Mouse (Mus musculus) layer of hippocampus, postnatal 10 days (tissue): ENCODE measurements around the gene Copz2. TPM values are rescaled to one million over a fixed set of nuclear protein-coding genes. Genes with fewer than 3 reads are reported as not detected.

ENCODE experiments used
- DNase-seq, 2 experiments: peaks; one replicate each; pipeline ENCODE4 v3.0.0; 2021; ENCODE audit warnings: low spot score in 2 of 2
- total RNA-seq, 2 experiments: library from RNA; stranded (reverse); gene quantifications; 2 replicates each; pipeline ENCODE4 v1.2.3; 2021

Copz2 gene
- total RNA-seq, 2 experiments from 2014 or later: 4.2 to 5.6 TPM

DNA sequence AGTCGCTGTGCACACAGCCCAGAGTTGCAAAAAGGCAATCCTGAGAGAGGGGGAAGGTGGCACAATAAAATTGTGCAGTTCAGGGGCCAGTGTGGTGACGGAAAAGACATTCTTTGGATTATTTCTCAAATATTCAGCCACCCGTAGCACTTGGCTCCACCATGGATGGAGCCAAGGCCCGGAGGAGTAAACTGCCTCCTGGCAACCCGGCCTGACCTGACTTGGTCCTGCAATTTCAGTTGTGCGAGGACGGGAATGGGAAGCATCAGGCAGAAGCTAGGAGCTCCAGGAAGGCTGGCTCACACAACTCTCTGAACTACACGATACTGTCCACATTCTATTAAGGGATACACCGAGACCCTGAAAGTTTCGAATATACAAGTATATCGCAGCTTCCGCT lies 12.9 kb downstream of the Copz2 start:
- DNase-seq: no peak

DNA sequence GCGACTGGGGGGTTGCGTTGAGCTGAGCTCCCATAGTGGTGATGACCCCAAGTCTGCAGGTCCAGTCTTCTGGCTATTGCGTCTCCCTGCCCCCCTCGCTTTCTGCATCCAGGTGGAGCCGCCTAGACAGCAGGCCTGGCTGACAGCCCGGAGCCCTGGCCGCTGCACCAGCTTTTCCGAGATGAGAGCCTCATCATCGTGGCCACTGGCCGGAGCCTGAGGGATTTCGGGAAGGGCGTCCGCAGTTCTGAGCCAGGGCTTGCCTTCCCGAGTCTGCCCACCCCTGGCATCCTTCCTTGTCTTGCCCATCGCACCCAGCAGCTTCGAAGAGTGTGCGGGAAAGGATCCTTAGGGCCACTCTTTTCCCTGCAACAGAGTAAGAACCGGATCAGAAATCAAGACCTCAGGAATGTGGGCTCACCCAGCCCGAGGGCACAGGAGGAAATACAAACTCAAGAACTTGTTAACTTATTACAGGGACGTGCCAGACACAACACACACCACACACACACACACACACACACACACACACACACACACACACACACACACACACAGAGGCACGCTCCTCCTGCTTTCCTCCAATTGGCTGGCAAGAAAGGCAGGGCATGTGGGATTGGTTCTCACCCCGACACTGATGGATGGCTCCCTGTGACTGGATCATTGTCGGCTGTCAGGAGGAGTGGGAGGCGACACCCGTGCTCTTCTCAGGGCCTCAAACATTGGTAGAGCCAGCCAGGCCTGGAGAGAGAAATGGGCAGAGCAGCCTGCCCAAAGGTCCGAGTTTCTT lies 13.7 kb downstream of the Copz2 start:
- peak in 1 of 2 experiments; percentile 41 for DNase-seq

DNA sequence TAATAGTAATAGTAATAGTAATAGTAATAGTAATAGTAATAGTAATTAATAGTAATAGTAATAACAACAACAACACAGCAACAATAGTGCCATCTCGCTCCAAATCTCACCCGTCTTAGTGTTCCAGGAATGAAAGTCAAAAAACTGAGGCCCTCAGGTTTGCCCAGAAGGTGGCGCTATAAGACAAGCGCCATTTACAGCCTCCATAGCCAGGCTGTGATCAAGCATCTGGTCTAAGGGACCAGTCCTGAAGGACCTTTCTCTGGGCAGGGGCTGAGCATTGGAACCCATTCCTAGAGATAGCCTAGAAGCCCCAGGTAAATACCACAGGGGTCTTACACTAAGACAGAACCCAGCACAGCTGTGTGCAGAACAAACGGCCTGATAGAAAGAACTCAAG lies 17.5 kb downstream of the Copz2 start:
- DNase-seq: peak; percentile 76 to 80

DNA sequence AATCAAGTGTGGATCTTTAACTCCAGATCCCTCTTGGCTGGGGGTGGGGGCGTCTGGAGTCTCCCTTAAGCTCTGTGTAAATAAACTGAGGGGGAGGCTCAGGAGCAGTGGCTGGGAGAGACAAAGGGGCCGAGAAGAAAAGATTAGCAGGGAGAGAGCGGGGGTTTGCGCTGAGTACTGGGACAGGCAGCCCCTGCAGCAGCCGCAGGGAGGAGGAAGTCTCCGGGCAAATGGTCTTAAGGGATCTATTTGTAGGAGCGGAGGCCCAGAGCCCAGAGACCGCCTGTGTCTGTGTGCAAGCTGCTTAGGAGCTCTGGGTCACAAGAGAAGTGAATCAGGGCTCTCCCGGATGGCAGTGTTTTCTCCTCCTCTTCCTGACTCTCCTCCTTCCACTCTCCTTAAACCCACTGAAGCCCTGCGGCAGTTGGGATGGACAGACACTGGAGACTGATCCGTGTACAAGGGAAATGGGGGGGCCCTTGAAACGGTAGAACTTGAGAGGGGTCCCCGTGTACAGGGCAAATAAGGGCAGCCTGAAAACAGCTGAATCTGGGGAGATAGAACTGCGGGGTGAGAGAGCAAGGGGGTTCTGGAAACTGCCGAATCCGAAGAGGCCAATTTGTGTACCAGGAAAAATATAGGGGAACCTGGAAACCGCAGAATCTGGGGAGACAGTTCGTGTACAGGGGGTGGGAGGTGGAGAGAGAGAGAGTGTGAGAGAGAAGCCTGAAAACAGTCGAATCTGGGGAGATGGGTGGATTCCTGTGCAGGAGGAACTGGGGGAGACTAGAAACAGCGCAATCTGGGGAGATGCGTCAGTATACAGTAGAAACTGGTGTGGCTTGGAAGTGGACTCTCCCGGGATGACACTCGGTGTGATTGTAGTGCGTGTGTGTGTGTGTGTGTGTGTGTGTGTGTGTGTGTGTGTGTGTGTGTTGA lies 23.0 kb downstream of the Copz2 start:
- DNase-seq: peak in 1 of 2 experiments; percentile 28

DNA sequence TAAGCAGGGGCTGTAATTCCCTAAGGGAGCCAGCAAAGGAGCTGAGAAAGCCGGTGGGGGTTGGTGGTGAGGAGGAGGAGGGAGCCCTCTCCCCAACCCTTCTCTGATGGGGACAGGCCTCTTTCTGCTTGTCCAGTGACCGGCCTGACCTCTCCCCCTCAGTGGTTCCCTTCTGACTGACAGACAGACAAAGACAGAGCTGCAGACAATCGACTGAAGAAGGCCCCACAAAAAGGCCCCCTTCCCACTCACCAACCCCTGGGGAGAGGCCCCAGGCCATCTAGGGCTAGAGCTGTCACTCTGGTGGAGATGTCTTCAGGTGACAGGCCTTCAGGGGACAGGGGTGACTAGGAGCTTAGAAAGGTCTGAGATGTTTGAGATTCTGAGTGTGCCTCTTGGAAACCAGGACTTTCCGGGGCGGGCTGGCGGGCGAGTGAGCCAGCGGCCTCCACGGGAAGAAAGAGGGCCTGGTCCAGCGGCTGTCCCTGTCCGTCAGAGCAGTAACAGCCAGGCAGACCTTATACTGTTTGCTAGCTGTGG lies 24.0 kb downstream of the Copz2 start:
- DNase-seq: peak in 1 of 2 experiments; percentile 36

DNA sequence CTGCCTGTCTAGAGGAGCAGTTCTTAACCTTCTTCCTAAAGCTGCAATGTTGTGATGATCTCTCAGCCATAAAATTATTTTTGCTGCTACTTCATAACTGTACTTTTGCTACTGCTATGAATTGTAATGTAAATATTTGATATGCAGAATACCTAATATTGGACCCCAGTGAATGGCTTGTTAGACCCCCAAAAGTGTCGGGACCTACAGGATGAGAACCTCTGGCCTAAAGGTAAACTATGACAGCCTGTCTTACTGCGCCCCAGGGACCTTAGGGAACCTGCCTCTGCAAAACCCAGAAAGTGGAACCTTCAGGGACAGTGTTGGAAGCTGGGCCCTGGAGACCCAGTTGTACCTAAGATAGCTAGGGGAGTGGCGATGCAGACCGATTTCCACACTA lies 25.6 kb downstream of the Copz2 start:
- no peak for DNase-seq

DNA sequence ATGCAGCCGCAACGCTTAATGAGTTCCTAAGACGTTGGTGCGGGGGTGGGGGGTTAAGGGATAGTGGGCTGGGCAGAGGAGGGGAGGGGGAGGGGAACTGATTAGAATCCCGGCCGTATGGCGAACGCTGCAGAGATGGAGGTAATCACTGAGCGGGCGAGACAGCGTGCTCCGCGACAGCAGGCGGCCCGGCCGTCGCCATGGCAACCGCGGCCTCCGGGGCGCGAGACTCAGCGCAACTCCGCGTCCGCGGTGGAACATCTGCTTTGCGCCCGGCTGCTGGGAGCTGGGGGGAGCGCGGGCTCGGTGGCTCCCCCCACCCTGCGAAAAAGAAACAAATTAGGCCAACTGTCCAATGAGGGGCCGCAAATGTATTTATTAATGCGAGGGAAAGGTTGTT lies 26.1 kb downstream of the Copz2 start:
- peak; percentile 77 to 86 for DNase-seq

DNA sequence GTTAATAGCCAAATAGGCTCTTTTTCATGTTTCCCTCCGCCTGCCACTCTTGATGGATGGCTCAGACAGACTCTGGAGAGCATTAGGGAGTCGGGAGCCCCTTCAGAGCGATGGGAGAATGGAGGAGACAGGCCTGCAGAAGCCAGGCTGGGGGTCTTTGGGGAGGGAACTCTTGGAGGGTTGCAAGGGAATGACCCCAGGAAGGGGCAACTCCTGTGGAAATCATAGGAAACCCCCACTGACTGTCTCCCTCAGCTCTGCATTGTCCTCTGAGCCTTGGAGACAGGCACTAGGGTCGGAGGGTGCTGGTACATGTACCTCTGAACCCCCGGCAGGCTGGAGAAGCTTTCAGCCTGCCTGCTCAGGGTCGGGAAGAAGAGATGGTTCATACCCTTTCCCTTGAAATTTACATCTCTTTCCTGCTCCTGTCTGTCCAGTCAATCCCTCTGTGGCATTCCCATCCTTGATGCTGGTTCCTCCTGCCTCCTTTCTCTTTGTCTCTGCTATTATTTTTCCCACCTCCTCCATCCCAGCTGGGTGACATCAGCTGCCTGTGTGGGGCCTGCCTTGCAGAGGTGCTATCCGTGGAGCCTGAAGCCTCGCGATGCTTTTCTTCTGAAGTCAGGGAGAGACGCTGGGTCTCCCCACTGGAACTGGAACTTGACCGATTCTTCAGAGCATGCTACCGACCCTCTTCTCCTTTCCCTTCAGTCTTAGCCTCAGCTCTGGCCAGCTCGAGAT lies 26.8 kb downstream of the Copz2 start:
- peak; percentile 27 to 45 for DNase-seq

DNA sequence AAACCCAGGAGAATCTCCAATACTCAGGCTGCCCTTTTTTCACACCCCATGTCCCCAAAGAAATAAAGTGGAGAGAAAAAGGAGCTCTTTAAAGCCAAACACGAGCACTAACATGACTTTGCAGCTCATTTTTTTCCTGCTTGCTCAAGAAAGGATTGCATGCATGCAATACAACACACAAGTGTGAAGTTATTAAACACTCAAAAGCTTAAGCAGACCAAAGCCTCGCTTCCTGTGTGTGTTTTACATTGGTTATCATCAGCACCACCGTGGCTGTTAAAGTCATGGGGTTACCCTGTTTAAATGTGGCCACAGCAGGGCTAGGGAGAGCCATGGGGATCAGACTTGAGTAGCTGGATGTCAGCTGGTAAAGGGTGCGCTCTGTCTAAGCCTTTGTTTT lies 27.4 kb downstream of the Copz2 start:
- no peak for DNase-seq

DNA sequence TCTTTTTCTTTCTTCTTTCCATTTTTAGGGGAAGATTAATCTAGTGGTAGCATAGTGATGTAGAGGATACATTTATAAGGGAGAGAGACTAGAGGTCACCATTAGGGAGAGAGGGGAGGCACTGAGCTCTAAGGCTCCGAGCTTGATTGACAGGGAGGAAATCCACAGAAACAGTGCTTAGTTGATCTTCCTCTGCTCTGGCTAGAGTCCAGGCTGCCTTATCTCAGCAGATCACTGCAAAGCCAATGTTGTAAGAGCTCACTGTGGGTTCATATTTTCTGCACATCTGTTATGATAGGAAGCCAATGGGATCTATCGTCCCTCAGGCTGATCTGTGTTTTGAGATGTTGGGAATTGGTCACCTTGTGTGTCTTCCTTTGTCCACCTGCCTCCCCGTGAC lies 29.0 kb downstream of the Copz2 start:
- no peak for DNase-seq

DNA sequence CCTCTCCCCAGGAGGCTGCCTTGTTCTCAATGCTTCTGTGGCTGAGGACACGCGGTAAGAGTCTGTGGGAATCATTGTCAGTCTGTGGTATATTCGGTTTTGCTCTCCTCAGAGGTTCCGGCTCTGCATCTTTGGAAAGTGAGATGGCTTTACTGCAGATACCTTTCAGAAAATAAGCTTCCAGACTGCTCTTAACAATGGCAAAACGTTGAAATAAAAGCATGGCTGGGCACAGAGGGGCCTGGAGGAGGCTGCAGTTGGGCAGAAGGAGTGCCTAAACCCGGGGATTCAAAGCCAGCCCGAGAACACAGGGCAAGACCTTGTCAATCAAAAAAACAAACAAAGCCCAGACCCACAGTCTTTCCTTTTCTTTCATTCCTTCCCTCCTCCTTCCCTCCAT lies 29.7 kb downstream of the Copz2 start:
- DNase-seq: no peak

DNA sequence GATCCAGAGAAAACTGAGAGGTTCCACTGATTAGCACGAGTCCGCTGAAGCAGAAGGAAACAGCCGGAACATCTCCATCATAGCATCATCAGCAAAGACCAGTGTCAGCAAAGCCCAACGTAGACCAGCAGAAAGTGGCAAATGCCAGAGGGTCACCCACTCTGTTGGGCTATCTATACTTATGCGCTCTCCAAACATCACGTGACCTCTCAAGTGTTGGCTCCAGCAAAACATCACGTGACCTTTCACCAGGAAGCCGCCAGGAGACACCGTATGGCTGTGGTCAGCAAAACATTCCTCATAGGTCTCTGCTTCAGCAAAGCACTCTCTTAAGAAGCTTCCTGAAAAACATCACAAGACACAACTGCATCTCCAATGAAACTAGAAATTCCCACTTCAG lies 30.6 kb downstream of the Copz2 start:
- no peak for DNase-seq

DNA sequence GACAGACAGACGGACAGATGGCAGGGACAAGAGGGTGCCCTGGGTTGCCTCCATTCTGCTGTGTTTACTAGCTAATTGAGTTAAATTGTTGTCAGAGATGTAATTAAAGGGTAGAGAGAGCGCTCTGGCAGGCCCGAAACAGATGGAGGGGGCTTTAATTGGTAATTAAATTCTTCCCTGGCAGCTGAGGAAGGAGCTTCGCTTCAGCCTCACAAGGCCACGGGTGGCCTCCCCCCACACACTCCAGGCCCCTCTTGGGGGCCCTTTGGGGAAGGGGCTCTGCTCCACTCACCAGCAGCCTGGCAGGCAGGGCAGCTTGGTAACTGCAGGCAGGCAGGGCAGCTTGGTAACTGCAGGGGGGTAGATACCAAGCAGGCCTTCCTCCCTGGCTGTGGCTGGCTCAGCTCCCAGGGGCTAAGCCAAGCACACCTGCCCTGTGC lies 36.3 kb downstream of the Copz2 start:
- DNase-seq: peak; percentile 34 to 39

DNA sequence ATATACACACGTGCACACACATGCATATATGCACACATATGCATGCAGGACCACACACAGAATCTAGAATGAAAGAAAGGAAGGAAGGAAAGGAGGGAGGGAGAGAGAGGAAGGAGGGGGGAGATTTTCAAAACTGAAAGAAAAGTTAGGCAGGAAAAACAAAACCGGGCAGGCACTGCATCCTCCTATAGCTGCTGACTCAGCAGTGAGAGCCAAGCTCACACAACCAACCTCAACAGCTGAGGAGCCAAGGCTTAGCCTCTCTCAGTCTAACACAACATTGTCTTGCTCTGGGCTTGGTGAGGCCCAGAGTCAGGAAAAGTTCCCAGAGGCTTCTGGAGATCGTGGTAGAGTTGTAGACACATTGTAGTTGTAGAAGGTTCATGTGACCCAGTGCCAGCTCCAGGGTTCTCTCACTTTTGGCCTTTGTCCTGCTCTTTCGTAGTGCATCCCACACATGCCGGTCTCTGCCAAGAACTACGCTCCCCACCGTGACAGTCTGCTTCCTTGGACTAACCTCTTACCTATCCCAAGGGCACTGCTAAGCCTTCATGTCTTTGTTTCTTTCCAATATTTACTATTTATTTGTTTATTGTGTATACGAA lies 37.4 kb downstream of the Copz2 start:
- DNase-seq: no peak

DNA sequence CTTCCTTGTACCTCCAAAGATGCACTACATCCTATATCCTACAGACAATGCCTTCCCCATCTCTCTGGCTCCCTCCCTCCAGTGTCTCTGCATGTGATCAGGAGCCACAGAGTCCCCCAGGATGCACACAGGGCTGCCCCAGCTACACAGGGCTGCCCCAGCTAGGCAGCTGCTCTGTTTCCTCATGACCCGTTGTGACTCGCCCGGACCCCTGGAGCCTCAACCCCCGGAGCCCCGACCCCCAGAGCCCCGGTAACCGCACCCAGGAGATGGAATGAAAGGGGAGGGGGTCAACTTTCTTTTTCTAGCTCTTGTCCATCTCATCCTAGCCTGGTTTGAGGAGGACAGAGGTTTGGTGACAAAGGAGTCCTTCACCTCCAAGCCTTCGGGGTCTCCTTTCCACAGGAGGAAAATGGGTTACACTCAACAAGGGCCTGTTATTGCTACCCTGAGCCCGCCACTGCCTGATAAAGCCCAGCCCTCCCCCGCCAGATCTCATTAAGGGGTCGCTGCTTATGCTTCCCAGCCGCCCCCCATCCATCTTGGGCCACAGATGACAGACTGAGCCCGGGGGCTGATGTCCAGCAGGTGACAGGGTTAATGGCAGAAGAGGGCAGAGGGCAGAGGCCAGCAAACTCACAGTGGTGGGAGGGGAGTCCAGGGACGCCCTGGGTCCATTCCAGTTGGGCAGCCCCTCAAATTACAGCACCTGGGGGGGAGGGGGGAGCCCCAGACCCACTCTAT lies 42.3 kb downstream of the Copz2 start:
- no peak for DNase-seq

DNA sequence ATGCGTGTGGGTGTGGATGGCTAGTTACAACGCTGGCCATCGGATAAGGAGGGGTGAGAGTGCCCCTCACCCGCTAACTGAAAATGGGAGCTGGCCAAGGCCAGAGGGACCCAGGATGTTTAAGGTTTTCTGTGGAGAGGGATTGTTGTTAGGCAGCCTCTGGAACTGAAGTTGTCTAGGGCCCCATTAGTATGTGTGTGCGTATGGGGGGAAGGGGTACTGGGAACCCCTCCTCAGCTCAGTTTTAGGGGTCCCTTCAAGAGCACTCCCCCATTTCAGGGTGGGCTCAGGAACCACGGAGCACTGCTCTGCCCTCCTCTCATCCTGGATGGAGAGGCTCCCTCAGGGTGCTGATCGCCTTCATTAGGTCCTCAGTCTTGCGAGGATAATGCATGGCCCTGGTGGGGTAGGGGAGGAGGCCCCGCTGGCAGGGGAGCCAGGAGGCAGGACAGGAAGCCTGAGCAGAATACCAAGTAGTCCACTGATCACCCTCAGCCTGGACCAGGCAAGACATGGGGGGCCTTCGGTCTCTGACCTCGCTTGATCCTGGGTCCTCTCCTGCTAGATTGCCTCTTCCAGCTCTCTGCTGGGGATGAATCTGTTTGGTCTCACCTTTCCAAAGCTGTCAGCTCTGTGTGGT lies 43.7 kb downstream of the Copz2 start:
- no peak for DNase-seq

DNA sequence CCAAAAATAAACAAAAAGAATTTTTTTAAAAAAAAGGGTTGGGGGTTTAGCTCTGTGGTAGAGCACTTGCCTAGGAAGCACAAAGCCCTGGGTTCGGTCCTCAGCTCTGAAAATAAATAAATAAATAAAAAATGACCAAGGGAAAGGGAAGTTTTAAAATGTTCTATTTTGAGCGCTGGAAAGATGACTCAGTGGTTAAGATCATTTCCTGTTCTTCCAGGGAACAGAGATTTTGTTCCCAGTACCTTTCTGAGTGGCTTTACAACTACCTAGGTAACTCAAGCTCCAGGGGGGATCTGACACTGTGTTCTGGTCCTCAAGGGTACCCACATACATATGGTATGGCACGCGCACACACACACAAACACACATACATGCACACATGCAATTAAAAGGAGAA lies 46.2 kb downstream of the Copz2 start:
- DNase-seq: no peak

DNA sequence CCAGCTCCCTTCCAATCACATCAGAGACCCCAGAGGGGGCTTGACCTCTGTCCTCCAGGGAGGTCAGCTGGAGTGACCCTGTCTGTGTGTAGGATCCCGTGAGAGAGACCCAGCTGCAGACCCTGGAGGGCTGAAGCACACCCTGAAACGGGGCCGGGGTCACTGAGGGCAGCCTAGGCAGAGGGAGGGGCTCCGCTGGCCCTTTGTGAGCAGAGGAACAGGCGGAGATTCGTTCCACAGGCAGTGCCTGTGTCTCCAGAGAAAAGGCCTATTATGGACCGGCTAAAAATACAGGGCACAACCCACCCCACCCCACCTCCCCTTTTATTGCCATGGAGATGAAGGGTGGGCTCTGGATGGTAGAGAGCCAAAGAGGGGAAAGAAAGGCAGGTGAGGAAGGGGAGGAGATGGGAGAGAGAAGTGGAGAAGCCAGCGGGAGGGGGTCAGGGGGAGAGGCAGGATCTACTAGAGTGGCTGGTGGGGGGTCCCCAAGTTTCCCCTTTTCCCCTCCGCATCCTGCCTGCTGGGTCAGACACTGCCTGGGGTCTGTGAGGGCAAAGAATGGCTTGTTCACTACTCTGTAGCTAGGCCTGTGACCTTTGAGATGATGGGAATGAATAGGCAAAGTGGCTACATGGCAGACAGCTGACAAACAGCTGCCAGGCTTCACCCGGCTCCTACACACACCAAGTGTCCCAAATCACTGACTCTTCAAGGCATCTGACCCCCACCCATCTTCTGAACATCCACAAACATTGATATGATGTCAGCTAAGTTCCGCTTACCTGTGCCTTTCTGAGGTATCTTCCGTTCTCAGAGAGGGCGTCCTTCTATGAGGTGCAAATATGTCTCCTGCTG lies 50.0 kb downstream of the Copz2 start:
- no peak for DNase-seq

DNA sequence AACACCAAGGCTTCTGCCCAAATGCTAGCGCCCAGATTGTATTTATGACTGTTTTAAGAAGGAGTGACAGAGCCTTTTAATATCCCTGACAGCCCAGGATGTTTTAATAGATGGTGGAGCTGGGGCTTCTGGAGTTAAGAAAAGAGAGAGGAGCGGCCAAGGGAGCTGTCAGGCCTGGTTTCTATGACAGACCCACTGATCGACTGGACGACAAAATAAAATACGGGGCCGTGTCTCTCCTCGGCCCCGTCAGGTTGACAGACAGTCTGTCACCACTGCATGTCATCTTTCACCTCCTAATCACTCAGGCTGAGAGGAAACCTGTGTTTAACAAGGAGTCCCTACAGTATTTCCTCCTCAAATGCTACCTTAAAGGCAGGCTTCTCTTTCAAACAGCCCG lies 51.7 kb downstream of the Copz2 start:
- DNase-seq: no peak
